Mouse (Mus musculus) cerebellum, postnatal 14 days (tissue): ENCODE data around the gene Ndufaf3.
"Not testable (repeated sequence)": the region's sequence is repeated elsewhere in the genome, so short reads cannot be mapped to it uniquely, and the experiment has no call there.

Experiments used
- DNase-seq, 2 experiments: peaks; one replicate each; pipeline ENCODE4 v3.0.0; 2021; ENCODE audit warnings: mixed read lengths in 2 of 2

The Ndufaf3 gene

DNA sequence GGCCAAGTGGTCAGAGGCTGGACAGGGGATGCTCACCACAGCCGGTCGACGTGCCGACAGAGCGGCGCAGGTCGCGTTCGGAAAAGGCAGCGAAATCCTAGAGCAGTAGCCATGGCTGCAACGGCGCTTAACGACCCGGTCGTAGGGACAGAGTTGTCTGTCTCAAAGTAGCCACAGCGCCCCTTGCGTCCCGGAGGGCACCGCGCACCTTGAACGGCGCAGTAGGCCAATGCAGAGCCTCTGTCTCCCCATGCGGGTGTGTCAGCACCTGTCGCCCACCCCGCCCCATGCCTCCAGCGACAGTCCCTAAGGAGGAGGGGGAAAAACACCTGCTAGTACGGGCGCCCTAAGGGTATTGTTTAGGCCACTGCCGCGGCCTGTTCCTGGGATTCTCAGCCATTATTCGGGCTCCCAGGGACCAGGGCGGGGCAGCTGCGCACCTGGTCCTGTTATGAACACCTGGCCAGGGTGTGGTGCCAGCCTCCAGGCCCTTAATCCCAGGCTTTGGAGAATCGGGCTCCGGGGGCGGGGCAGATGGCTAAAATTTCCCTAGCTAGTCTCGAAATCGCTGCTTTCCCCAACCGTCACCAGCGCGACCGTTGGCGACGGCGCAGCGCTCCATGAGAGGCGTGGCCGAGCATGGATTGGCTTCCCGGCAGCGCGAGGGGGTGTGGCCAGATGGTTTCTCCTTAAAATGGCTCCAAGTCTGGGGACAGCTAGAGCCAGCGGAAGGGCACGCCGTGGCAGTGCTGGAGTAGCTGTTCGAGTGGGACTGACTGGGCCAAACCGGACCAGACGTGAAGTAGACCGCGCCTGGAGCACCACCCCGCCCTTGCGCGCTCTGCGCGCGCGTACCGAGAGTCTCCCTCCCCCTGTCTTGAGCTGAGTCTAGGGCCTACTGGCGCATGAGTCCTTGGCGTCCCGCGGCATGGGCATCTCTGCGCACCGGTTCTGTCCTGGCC lies at the start of gene Ndufaf3:
TSS of gene Ndufaf3 (minus strand) at position 620 of the 962 bp plus-strand sequence.
- DNase-seq, result peak; percentile 98 to 99

DNA sequence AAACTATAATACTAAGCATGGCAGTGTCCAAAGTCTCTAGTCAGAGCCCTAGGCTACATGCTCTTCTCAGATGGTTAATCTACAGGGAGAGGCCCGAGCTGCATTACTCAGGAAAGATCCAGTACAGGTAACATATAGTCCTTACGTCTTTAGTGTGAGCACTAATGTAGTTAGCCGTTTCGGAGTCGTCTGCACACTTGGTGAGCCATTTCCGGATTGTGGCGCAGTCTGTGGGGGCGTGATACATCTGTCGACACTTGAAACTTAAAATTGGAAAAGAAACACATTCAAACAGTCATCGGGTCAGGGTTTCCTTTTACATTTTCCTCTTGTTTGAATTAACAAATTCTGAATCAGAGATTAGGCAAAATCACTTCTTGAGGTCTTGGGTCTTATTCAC lies 44.3 kb upstream of the Ndufaf3 start:
- DNase-seq, result no peak

DNA sequence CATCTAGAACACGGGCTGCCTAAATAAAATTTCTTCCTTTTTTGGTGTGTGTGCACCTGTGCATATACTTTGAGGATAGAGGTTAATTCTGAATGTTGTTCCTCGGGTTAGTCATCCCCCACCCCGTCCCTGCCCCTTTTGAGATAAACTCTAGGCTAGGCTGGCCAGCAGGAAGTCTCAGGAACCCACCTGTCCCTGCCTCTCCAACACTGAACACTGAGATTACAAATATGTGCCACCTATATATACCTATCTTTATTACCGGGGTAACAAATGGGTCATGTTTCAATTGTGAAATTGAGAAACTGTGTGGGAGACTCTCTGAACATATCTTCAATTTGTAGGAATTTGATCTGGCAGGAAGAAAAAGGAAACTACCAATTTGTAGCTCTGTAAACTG lies 41.7 kb upstream of the Ndufaf3 start:
- DNase-seq, result no peak

DNA sequence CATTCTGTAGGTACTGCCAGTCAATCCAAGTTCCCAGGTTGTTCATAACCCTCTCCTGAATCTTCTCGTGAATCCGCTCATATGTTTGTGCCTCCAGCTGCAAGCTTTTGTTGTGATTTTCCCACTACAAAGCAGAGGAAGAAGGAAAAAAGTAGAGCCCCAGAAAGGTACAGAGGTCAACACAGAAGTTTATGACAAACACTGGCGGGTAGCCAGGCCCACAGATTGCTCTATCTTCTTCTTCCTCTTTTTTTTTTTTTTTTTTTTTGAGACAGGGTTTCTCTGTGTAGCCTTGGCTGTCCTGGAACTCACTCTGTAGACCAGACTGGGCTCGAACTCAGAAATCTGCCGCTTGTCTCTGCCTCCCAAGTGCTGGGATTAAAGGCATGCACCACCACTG lies 40.7 kb upstream of the Ndufaf3 start:
- DNase-seq, result not testable (repeated sequence)

DNA sequence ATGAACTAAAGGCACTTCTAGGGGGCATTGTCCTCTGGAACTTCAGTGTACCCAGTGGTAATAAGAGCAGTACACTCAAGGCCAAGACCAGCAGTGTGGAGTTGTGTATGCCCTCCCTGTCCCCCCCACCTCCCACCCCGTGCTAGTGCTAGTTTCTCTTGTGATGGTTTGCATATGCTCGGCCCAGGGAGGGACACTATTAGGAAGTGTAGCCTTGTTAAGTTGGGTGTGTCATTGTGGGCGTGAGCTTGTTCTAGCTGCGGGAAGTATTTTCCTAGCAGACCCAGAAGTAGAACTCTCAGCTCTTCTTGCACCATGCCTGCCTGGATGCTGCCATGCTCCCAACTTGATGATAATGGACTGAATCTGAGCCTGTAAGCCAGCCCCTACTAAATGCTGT lies 34.8 kb upstream of the Ndufaf3 start:
- DNase-seq, result no peak

DNA sequence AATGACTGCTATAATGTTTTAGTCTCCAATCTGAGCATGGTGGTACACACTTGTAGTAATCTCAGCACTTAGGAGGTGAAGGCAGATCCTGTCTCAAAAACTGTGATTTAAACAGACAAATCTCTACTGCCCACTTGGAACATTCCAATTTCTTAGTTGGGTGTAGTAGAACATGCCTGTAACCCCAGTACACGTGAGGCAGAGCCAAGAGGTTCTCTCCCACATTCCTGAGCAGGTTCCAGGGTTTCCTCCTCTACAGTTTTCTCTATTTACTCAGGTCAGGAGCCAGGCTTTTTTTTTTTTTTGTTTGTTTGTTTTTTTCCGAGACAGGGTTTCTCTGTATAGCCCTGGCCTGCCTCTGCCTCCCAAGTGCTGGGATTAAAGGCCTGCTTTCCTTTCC lies 32.8 kb upstream of the Ndufaf3 start:
- no peak for DNase-seq

DNA sequence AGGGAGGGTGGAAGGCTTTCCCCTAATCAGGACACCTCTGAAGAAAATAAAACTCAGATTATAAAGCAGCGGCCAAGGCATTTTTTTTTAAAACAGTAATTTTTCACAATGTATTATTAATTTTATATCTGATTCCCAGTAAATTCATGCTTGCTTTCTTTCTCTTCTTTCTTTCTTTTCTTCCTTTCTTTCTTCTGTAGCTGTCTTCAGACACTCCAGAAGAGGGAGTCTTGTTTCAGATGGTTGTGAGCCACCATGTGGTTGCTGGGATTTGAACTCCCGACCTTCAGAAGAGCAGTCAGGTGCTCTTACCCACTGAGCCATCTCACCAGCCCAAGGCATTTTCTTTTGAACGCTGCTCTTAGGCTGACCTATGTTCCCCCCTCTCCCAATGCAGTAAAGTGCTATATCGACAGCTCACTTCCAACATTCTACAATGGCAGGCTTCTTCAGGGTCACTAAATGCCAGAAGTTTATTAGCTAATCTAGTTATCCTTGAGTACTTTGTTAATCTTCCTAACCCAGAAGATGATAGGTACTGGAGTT lies 31.9 kb upstream of the Ndufaf3 start:
- DNase-seq, result no peak

DNA sequence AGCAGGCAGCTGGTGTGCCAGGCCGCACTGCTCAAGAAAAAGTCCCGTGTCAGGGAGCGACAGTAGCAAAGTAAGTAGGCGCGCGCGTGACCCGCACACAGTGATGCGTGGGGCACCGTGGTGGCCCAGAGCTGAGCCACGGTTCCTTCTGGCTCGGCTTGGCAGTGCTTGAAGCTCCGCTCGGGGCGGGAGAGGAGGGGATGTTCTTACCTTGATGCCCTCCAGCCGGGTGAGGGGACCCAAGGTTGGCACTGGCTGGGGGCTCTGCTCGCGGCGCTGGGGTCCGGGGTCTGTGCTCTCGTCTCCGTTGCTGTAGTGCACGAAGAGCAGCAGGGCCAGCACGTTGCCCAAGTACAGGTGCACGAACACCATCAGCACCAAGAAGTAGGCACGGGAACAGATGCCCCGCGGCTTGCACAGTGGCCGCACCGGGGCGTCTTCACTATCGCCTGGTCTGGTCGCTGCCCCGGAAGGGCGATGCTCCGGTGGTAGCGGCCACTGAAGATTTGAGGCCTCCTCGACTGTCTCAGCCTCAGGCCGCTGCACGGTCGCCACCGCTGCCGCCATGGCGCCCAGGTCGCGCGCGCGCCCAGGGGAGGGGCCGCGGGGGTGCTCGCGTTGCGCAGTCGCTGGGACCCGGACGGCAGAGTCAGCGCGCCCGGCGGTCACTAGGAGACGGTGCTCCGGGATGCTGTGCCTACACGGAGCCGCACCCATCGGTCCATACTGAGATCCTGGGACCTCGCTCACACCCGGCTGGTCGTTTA lies 29.9 kb upstream of the Ndufaf3 start, which contains the start of gene P4htm:
TSS of gene P4htm (minus strand) at position 670 of the 767 bp plus-strand sequence.
- peak; percentile 80 to 83 for DNase-seq

DNA sequence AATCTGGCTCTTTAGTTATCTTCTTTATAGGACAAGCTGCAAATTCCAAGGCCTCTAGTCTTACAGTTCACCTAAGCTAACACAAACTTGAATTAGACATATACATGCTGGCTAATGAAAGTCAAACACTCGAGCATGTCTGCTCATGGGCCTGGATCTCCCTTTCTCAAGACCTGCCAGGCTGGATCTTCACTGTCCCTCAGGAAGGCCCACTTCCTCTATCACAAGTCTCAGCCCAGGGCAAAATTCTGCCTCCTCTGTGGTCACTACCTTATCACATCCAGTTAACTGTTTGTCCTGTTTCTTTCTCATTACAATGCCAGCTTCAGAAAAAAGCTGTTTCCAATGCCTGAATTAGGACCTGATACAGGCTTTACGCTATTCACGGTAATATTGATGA lies 27.1 kb upstream of the Ndufaf3 start:
- no peak for DNase-seq

DNA sequence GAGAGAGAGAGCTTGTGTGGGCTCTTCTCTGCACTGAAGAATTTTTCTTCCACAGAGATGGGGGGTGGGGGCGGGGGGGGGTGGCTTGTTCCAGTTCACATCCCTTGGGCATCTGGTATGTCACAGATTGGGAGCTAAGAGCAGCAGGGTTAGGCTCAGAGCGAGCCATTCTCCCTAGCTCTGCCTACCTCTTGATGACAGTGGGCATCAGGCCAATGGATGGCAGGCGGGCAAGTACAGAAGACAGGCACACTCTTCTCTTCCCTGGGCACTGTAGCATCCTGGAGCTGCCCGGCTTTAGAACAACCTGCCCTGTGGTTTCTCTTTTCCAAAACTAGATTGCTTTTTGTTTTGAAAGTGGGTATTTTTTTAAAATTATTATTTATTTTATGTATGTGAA lies 24.2 kb upstream of the Ndufaf3 start:
- DNase-seq, result peak; percentile 74 to 77

DNA sequence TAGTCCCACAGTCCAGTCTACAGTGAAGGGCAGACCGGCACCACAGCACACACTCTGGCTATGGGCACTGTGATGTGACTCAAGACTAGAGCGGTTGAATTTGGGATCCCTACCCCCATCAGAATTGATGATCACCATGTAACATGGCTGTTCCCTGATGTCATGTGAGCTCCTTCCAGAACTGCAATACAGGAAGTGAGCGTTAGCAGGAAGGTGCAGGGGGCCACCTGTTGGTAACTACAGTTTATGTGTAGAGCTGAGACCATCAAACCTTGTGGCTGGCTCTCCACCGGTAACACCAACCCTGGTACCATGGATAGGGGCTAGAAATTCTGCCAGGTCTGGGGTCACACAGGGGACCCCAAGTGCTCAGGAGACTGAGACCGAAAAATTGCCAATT lies 22.0 kb upstream of the Ndufaf3 start:
- peak; percentile 28 to 49 for DNase-seq

DNA sequence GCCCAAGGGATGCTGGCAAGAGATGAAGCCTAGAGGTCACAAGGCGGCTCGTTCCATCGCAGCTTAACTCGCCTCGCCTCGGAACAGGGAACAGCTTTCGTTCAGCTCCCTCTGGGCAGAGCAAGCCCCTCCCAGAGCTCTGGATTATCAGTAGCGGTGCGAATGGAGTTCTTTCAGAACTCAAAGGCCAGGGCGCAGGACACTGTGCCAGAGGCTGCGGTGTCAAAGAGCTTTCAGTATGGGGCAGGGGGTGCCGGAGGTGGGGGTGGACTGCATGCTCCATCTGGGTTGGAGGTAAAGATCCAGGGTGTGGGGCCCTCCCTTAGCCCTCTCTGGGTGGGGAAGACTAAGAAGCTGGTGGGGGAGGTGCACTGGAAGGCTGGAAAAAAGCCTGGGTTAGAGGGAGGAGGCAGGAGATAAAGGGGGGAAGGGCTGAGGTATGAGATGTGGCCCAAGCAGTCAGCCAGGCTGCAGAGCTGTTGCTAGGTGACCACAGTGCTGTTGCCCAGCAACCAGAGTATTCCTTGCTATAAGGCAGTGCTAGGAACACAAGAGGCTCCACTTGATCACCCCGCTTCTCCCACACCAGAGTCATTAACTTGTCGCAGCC lies 20.4 kb upstream of the Ndufaf3 start:
- peak; percentile 86 to 87 for DNase-seq

DNA sequence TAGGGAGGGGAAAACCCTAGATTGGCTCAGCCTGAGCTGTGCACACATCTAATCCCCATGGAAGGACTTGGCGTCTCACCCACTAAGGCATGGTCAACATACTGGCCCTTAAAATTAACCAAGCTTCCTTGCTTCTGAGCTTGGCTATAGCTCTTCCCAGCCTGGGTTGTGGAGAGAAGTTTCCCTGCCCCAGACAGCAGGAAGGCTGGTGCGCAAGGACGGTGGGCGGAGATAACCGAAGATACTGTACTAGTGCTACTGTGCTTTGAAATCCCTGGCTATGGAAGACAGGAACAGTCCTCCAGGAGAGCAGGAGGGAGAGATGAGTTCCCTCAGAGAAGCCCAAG lies 12.1 kb upstream of the Ndufaf3 start:
- DNase-seq, result no peak

DNA sequence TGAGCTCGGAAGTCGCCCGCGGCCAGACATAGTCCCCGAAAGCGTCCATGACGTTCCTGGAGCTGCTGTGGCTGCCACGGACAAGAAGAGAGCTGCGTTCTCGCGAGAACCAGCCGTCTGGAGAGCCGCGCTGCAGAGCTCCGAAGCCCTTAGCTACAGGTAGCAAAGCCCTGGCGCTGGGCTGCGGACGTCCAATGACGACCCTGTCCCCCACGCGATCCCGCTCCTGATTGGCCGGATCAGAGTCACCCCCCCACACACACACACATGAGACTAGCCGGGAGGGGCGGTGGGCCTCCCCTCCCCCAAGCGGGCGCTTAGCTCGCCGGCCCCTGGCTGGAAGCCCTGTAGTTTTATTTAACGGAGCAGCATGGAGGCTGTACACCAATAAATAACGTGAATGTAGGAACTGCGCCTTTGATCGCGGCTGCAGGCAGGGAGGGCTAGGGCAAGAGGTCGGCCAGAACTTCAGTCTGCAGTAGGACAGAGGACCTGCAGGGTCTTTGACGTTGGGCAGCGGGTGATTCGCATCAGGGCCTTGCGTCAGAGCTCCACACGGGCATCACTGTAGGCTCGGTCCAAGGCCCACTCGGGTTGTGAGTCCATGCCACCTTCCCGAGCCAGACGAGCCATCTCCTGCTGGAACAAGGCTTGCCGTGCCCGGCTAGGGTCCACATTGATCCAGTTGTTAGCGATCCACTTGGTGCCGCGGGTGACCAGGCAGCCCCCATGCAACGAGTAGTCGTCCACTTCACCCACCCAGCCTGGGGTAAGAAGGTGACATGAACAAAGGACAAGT lies 11.5 kb upstream of the Ndufaf3 start, which contains the start of gene Wdr6:
TSS of gene Wdr6 (minus strand) at position 195 of the 799 bp plus-strand sequence.
- DNase-seq, result peak; percentile 95

DNA sequence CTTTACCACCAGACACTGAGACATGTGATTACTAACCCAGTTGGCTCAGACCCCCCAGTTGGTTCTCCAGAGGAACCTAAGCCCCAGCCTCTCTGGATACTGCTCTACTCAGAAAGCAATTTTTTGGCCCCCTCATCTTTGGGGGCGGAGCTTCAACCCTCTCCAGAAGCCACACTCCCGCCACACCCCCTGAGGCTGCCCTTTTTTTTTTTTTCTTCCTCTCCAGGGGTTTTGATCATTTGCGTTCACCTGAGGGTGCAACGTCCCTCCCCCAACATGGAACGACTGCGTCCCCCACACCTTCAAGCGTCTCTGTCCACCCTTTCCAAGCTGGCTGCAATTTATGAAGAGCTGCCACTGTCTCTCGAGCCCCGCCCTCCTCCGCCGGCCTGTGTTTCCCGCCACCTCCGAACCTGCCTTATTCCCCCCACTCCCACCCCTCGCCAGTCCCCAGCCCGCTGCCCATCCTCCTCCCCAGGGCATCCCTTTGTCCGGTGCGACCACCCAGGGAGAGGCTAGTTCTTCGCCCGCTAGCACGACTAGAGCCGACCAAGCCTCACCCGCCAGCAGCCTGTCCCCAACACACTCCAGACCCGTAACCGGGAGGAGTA lies 10.8 kb upstream of the Ndufaf3 start:
- peak; percentile 68 to 84 for DNase-seq

DNA sequence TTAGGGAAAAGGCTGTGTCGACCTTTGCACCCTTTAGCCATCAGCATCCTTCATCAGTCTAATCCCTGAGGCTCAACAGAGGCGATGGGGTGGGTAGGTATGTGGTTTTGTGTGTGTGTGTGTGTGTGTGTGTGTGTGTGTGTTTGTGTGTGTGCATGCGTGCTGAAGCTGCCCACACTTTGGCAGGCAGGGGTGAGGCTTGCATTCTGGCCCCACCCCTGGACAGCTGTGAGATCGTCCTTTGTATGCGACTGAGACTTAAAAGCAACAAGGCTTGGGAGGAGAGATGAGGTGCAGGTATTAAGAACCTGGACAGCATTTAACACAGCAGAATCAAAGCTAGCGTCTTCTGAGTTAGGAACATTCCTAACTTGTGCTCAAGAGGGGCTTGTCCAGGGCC lies 9.8 kb upstream of the Ndufaf3 start:
- no peak for DNase-seq

DNA sequence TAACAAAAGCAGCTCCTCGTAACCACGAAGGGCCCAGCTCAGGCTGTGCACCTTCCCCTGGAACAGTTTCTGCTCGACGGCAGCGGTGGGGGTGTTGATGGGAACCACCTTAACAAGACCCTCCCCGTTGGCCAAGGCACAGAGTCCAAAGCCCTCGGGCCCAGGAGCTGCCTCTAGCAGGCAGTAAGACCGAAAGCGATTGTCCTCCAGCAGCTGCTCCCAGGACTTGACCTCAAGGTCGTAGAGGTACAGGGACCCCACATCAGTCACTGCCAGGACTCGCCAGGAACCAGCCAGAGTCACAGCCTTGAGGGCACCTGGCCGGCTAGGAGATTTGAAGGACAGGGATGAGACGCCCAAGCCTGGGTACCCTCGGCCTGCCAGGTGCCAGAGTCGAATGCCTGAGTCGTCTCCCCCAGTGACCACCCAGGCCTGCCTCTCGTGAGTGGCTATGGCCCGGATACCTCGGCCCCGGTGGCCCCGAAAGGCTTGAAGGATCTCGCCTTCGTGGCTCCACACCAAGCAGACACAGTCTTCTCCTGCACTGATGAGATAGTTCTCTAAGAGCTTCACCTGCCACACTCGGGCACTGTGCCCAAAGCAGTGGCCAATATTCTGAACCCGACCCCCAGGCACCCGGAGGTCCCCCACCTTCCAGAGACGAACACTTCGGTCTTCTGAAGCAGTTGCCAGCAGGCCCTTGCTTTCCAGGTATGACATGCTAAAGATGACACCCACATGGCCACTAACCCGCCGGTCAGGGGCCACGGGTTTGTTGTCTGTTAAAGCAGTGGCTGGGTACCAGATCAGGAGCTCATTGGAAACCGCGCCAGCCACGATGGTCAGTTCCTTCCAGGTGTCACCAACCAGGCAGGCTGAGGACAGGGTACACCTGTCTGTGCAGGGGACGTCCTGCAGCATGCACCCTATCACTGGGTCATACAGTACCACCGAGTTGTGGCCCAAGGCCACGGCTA lies 8.4 kb upstream of the Ndufaf3 start:
- peak in 1 of 2 experiments; percentile 44 for DNase-seq

DNA sequence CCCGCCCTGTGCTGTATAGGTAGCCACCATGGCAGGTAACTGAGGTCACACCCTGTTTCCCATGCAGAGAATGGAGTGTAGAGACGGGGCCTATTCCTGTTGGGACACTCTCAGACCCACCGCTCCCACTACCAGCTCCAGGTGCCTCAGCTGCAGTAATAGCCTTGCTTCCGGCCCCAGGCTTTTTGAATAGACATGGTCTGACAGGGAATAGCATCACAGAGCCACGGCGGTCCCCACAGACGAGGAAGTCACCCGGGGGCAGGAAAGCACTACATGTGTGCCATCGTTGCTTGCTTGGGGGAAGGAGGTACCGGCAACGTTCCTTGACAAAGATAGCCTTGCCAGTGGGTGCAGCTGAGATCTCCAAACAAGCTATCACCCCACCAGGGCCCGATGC lies 7.7 kb upstream of the Ndufaf3 start:
- peak in 1 of 2 experiments; percentile 18 for DNase-seq

DNA sequence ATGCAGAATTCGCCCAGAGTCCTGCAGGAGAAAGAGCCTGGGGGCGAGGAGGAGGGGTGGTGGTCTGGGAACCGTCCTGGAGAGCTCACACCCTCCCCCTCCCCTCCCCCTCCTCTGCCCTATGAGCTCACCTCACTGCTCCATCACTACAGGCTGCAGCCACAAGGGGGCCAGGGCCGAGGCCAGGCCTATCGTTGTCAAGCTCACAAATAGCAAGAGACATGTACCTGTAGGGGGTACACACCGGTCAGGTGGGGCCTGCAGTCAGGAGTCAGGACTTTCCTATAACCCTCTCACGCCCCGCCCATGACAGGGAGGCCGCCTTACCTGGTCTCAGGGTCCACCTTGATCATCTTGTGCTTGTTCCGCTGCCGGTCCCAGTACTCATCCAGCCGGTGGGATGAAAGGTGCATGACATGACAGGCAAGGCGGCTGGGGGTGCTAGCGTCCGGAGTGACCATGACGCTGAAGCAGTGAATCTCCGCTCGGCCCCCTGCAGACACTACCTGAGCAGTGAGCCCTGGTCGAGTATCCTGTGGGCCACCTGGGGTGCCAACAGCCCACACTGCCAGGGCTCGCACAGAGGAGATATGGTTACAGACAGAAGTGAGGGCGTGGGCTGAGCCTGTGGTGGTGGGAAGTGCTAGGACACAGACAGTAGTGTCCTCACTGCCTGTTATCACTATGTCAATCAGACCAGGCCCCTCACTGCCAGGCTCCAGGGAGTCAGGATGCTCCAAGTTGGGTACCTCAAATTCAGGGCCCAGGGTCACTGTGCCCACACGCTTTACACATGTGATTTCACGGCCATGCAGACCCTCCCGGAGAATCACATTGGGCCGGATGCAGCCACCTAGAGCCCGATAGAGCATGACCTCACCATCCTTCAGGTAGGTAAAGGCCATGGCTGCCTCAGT lies 6.8 kb upstream of the Ndufaf3 start:
- peak; percentile 74 to 91 for DNase-seq
